Mouse (Mus musculus) embryonic facial prominence, embryonic 14.5 days (tissue): ENCODE measurements at regions not wholly inside any gene's neighbourhood (a gene's known extent, or its start where the extent isn't known, plus 50 kb on each side); places are given as distances from the start of the nearest gene placed in this dataset.

Source experiments
- ATAC-seq: fragments of 200-750 bp; cut with Nextera tagmentation; 2 replicates; pipeline ENCODE4 v1.8.0; 2017; ENCODE audit warnings: low read depth, moderate number of reproducible peaks, moderate TSS enrichment
- DNase-seq: peaks from one replicate; pipeline ENCODE4 v3.0.0-alpha.2; 2015; ENCODE audit warnings: low spot score
- H3K27ac ChIP-seq: fragments of 300-500 bp; sonication (generic); replicated peaks from 2 replicates; pipeline ENCODE4 v1.5.1; 2014; ENCODE audit warnings: low read depth, mild to moderate bottlenecking, low read length, moderate library complexity
- H3K27me3 ChIP-seq: fragments of 300-500 bp; sonication (generic); replicated peaks from 2 replicates; pipeline ENCODE4 v1.6.1; 2014; ENCODE audit warnings: low read length; ENCODE audit not compliant: control insufficient read depth, insufficient read depth
- H3K36me3 ChIP-seq: fragments of 300-500 bp; sonication (generic); 2 replicates; pipeline ENCODE4 v1.6.1; 2014; ENCODE audit warnings: low read length, mixed read lengths; ENCODE audit not compliant: control insufficient read depth, insufficient read depth
- H3K4me1 ChIP-seq: fragments of 300-500 bp; sonication (generic); 2 replicates; pipeline ENCODE4 v1.6.1; 2014; ENCODE audit warnings: antibody characterized with exemption, low read length; ENCODE audit not compliant: control insufficient read depth, insufficient read depth
- H3K4me2 ChIP-seq: fragments of 300-500 bp; sonication (generic); 2 replicates; pipeline ENCODE4 v1.6.1; 2014; ENCODE audit warnings: low read depth, mild to moderate bottlenecking, low read length, moderate library complexity, mixed read lengths
- H3K4me3 ChIP-seq: fragments of 300-500 bp; sonication (generic); 2 replicates; pipeline ENCODE4 v1.5.1; 2014; ENCODE audit warnings: low read depth, mild to moderate bottlenecking, low read length
- H3K9ac ChIP-seq: fragments of 300-500 bp; sonication (generic); 2 replicates; pipeline ENCODE4 v1.6.1; 2014; ENCODE audit warnings: low read depth, mild to moderate bottlenecking, low read length, moderate library complexity, mixed read lengths
- H3K9me3 ChIP-seq: fragments of 300-500 bp; sonication (generic); 2 replicates; pipeline ENCODE4 v1.6.1; 2016; ENCODE audit warnings: low read length; ENCODE audit not compliant: control insufficient read depth
- WGBS: fragments of 180-500 bp; shearing (Covaris S2); extraction: QIAGEN DNeasy Blood & Tissue Kit; methylation state at CpG from one replicate; pipeline ENCODE4 v1.1.7; 2014; 5-methylcytosine and 5-hydroxymethylcytosine counted together

- no peak for DNase-seq
- no peak overlapping the region for H3K9ac ChIP-seq
- no peak overlapping the region for H3K27ac ChIP-seq
- no peak for ATAC-seq
- no peaks in the 10 kb centered on the region for H3K27me3 ChIP-seq
- H3K4me2 ChIP-seq = no peak overlapping the region
- H3K4me1 ChIP-seq = no peaks in the 10 kb centered on the region
- no peaks in the 10 kb centered on the region for H3K9me3 ChIP-seq
- H3K36me3 ChIP-seq = no peaks in the 10 kb centered on the region
- no peak overlapping the region for H3K4me3 ChIP-seq
- 59% methylated on average over 3 of the region's 3 CpGs for WGBS
Observed at GRCm38 (mm10) chr1:35580474-35580873, 487.7 kb upstream of the Hs6st1 start.

GRCm38 (mm10) chr1:35587900-35588299 is 480.3 kb upstream of the Hs6st1 start:
- H3K27ac ChIP-seq = no peak overlapping the region
- no peaks in the 10 kb centered on the region for H3K27me3 ChIP-seq
- no peak for ATAC-seq
- no peak overlapping the region for H3K9ac ChIP-seq
- H3K4me1 ChIP-seq = no peaks in the 10 kb centered on the region
- no peak overlapping the region for H3K4me3 ChIP-seq
- H3K9me3 ChIP-seq = no peaks in the 10 kb centered on the region
- WGBS = 81% methylated on average over 2 of the region's 2 CpGs
- no peaks in the 10 kb centered on the region for H3K36me3 ChIP-seq
- DNase-seq = no peak
- H3K4me2 ChIP-seq = no peak overlapping the region

GRCm38 (mm10) chr1:35588939-35589338 is 479.3 kb upstream of the Hs6st1 start:
- no peak for ATAC-seq

GRCm38 (mm10) chr1:35600847-35601246 is 467.4 kb upstream of the Hs6st1 start:
- H3K27me3 ChIP-seq = no peaks in the 10 kb centered on the region
- H3K4me3 ChIP-seq = no peak overlapping the region
- no peaks in the 10 kb centered on the region for H3K4me1 ChIP-seq
- DNase-seq (no peak), ATAC-seq (no peak)
- no peak overlapping the region for H3K9ac ChIP-seq
- H3K27ac ChIP-seq = no peak overlapping the region
- H3K9me3 ChIP-seq = no peaks in the 10 kb centered on the region
- no peak overlapping the region for H3K4me2 ChIP-seq
- H3K36me3 ChIP-seq = no peaks in the 10 kb centered on the region
- WGBS = 89% methylated on average over 3 of the region's 3 CpGs

More at GRCm38 (mm10) chr1:35588939-35589338, 479.3 kb upstream of the Hs6st1 start:
- DNase-seq = no peak
- Histone ChIP-seq H3K27ac (no peak overlapping the region), H3K9me3 (no peaks in the 10 kb centered on the region), H3K4me3 (no peak overlapping the region), H3K36me3 (no peaks in the 10 kb centered on the region), H3K4me2 (no peak overlapping the region), H3K4me1 (no peaks in the 10 kb centered on the region), H3K27me3 (no peaks in the 10 kb centered on the region), H3K9ac (no peak overlapping the region)
- WGBS = 67% methylated on average over 3 of the region's 3 CpGs

- no peaks in the 10 kb centered on the region for H3K27me3 ChIP-seq
- no peaks in the 10 kb centered on the region for H3K36me3 ChIP-seq
- ATAC-seq (no peak), DNase-seq (no peak)
- WGBS = 80% methylated on average over 3 of the region's 3 CpGs
- no peak overlapping the region for H3K4me3 ChIP-seq
- no peaks in the 10 kb centered on the region for H3K4me1 ChIP-seq
- H3K9ac ChIP-seq = no peak overlapping the region
- H3K9me3 ChIP-seq = no peaks in the 10 kb centered on the region
- H3K4me2 ChIP-seq = no peak overlapping the region
- H3K27ac ChIP-seq = no peak overlapping the region
Observed at GRCm38 (mm10) chr1:35615131-35615530, 453.1 kb upstream of the Hs6st1 start.

GRCm38 (mm10) chr1:35619476-35619875 is 448.7 kb upstream of the Hs6st1 start:
- H3K4me2 ChIP-seq = no peak overlapping the region
- WGBS = 84% methylated on average over 4 of the region's 4 CpGs
- no peak overlapping the region for H3K4me3 ChIP-seq
- no peak overlapping the region for H3K9ac ChIP-seq
- H3K36me3 ChIP-seq = no peaks in the 10 kb centered on the region
- H3K27me3 ChIP-seq = no peaks in the 10 kb centered on the region
- ATAC-seq (no peak), DNase-seq (no peak)
- H3K4me1 ChIP-seq = no peaks in the 10 kb centered on the region
- H3K9me3 ChIP-seq = no peaks in the 10 kb centered on the region
- no peak overlapping the region for H3K27ac ChIP-seq

- Histone ChIP-seq H3K27ac (no peak overlapping the region), H3K4me2 (no peak overlapping the region), H3K36me3 (no peaks in the 10 kb centered on the region), H3K9ac (no peak overlapping the region), H3K4me3 (no peak overlapping the region), H3K27me3 (no peaks in the 10 kb centered on the region), H3K9me3 (no peaks in the 10 kb centered on the region), H3K4me1 (no peaks in the 10 kb centered on the region)
- DNase-seq (no peak), ATAC-seq (no peak)
- 57% methylated on average over 7 of the region's 7 CpGs for WGBS
Observed at GRCm38 (mm10) chr1:35642595-35642994, 425.6 kb upstream of the Hs6st1 start.

GRCm38 (mm10) chr1:35653119-35653956 is 414.9 kb upstream of the Hs6st1 start:
- no peaks in the 10 kb centered on the region for H3K9me3 ChIP-seq
- H3K9ac ChIP-seq = no peak overlapping the region
- 69% methylated on average over 13 of the region's 13 CpGs for WGBS
- no peaks in the 10 kb centered on the region for H3K4me1 ChIP-seq
- peak; percentile 62 for ATAC-seq
- no peaks in the 10 kb centered on the region for H3K36me3 ChIP-seq
- H3K4me2 ChIP-seq = no peak overlapping the region
- no peaks in the 10 kb centered on the region for H3K27me3 ChIP-seq
- DNase-seq = peak; percentile 73
- H3K27ac ChIP-seq = no peak overlapping the region
- no peak overlapping the region for H3K4me3 ChIP-seq

GRCm38 (mm10) chr1:35663006-35663405 is 405.2 kb upstream of the Hs6st1 start:
- no peaks in the 10 kb centered on the region for H3K4me1 ChIP-seq
- DNase-seq = no peak
- H3K4me2 ChIP-seq = no peak overlapping the region
- no peaks in the 10 kb centered on the region for H3K9me3 ChIP-seq
- no peak for ATAC-seq
- 78% methylated on average over 4 of the region's 4 CpGs for WGBS
- no peaks in the 10 kb centered on the region for H3K36me3 ChIP-seq
- no peak overlapping the region for H3K27ac ChIP-seq
- no peaks in the 10 kb centered on the region for H3K27me3 ChIP-seq
- no peak overlapping the region for H3K9ac ChIP-seq
- no peak overlapping the region for H3K4me3 ChIP-seq
